Mouse (Mus musculus): Measurements from ENCODE around the gene Trafd1.

DNA sequence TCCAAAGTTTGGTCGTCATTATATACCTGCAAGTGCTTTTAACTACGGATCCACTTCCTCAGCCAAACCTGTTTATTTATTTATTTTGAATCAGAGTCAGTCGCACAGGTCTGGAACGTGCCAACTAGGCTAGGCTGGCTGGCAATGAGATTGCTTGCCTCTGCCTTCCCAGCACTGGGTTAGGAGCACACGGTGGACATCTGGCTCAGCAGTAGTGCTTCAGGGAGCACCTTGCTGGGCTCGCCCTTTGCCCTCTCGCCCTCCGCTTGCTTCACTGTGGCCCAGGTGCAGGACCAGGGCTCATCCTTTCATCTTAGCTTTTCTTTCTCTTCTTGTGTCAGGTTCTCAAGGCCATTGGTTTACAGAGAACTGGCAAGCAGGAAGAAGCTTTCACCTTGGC lies 22.4 kb upstream of the Trafd1 start:
- TF ChIP-seq EP300 (IDR thresholded peaks at IDR 0.05; ENCODE audit: low read depth) (no peak), CTCF (IDR thresholded peaks at IDR 0.05; ENCODE audit: low read depth) (no peak)

All from liver, embryonic 14.5 days (tissue).